Mouse (Mus musculus) midbrain, embryonic 11.5 days (tissue): ENCODE data around the gene Tle6. TPM values are rescaled to one million over a fixed set of nuclear protein-coding genes. Genes with fewer than 3 reads are reported as not detected.

ENCODE experiments used
- ATAC-seq: fragments of 200-750 bp; cut with Nextera tagmentation; 2 replicates; pipeline ENCODE4 v1.8.0; 2017; ENCODE audit warnings: moderate TSS enrichment, moderate library complexity; ENCODE audit not compliant: low FRiP score
- DNase-seq: peaks from one replicate; pipeline ENCODE4 v3.0.0; 2015; ENCODE audit warnings: low spot score; ENCODE audit errors: missing footprints
- H3K27ac ChIP-seq: fragments of 300-500 bp; sonication (generic); 2 replicates; pipeline ENCODE4 v1.5.1; 2014; ENCODE audit warnings: low read depth, low read length
- H3K27me3 ChIP-seq: fragments of 300-500 bp; sonication (generic); 2 replicates; pipeline ENCODE4 v1.6.1; 2014; ENCODE audit warnings: mild to moderate bottlenecking, low read length, moderate library complexity, mixed read lengths; ENCODE audit not compliant: control insufficient read depth, insufficient read depth
- H3K36me3 ChIP-seq: fragments of 300-500 bp; sonication (generic); 2 replicates; pipeline ENCODE4 v1.6.1; 2014; ENCODE audit warnings: mild to moderate bottlenecking, low read length, moderate library complexity, mixed read lengths; ENCODE audit not compliant: control insufficient read depth, insufficient read depth
- H3K4me1 ChIP-seq: fragments of 300-500 bp; sonication (generic); 2 replicates; pipeline ENCODE4 v1.6.1; 2014; ENCODE audit warnings: low read length; ENCODE audit not compliant: control insufficient read depth, insufficient read depth
- H3K4me2 ChIP-seq: fragments of 300-500 bp; sonication (generic); 2 replicates; pipeline ENCODE4 v1.6.1; 2014; ENCODE audit warnings: mild to moderate bottlenecking, moderate library complexity
- H3K4me3 ChIP-seq: fragments of 300-500 bp; sonication (generic); 2 replicates; pipeline ENCODE4 v1.5.1; 2014; ENCODE audit warnings: low read depth, low read length
- H3K9ac ChIP-seq: fragments of 300-500 bp; sonication (generic); 2 replicates; pipeline ENCODE4 v1.6.1; 2014; ENCODE audit warnings: low read length
- H3K9me3 ChIP-seq: fragments of 300-500 bp; sonication (generic); 2 replicates; pipeline ENCODE4 v1.6.1; 2016; ENCODE audit warnings: low read length; ENCODE audit not compliant: control insufficient read depth
- WGBS: fragments of 180-500 bp; shearing (Covaris S2); extraction: QIAGEN DNeasy Blood & Tissue Kit; methylation state at CpG from one replicate; pipeline ENCODE4 v1.1.7; 2014; 5-methylcytosine and 5-hydroxymethylcytosine counted together
- polyA plus RNA-seq: library from polyadenylated mRNA; unstranded; fragments of >200 nt; fragmentation: Nextera tagmentation; extraction: Ambion mirVana; gene quantifications from 2 replicates; pipeline ENCODE4 v1.2.1, GENCODE M21; 2014

Gene Tle6
- polyA plus RNA-seq, 1 experiment from 2014 or later = 6.0 TPM

DNA sequence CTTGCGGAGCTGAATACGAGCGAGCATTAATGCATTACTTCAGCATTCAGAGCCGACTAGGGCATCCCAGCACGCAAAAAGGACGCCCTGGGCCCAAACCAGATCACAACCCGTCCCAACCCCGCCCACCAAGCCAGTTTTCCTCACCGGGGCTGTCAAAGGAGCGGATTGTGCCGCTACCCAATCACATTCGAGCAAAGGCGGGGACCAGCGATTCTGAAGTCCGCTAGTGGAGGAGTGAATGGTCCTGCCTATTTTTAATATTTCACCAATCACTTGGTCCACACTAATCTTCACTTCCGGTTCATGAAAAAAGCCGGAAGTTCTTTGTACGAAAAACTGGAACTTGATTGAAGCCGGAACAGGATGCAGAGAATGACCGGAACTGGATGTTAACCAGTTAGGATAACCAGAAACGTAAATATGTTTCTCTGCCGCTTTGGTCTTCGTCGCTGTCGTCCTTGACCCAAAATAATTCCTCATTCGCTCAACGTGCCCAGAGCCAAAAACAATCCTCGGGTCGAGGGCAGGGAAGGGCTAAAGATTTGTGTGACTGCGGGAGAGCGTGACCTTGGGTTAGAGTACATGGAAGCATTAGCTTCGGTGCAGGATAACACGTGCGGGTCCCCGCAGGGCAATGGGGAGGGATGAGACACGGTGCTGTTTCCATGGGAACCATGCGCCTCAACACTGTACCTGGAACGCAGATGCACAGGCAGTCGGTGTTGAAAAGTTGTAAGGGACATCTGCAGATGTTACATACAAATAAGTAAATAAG lies 5.3 kb upstream of the Tle6 start, which contains the start of gene BC025920:
TSS of gene BC025920 (plus strand) at position 297 of the 778 bp plus-strand sequence.
- H3K27ac ChIP-seq = peak within 1 kb of the TSS; percentile 76
- ATAC-seq (peak; percentile 87), DNase-seq (peak; percentile 98)
- peak within 1 kb of the TSS; percentile 68 for H3K4me2 ChIP-seq
- H3K27me3 ChIP-seq = peaks cover 9% of the 10 kb centered on the region
- H3K4me3 ChIP-seq = peak within 1 kb of the TSS; percentile 43
- H3K9me3 ChIP-seq = no peaks in the 10 kb centered on the region
- under 1% methylated on average over 39 of the region's 39 CpGs for WGBS
- H3K36me3 ChIP-seq = no peaks in the 10 kb centered on the region
- peak within 1 kb of the TSS; percentile 61 for H3K9ac ChIP-seq
- H3K4me1 ChIP-seq = peaks cover 13% of the 10 kb centered on the region

DNA sequence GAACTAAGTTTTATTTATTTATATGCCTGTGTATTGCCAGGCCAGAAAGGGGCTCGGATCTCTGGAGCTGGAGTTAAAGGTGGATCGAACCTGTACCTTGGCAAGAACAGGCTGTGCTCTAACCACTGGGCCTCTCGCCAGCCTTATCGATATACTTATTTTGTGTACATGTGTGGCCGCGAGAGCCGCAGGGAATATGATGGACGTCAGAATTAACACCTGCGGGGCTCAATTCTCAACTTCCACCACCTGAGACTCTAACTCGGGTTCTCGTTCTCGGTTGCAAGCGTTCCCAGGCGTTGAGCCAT lies 4.7 kb upstream of the Tle6 start:
- Histone ChIP-seq H3K9ac (peak overlapping the region; percentile 43), H3K27ac (peak overlapping the region; percentile 76), H3K4me1 (peaks cover 17% of the 10 kb centered on the region), H3K9me3 (no peaks in the 10 kb centered on the region), H3K36me3 (no peaks in the 10 kb centered on the region), H3K27me3 (peaks cover 9% of the 10 kb centered on the region), H3K4me2 (peak overlapping the region; percentile 62), H3K4me3 (peak overlapping the region; percentile 29)
- WGBS = 4% methylated on average over 14 of the region's 14 CpGs
- ATAC-seq (peak; percentile 18; the same call in 1 of the 2 replicates), DNase-seq (no peak)

DNA sequence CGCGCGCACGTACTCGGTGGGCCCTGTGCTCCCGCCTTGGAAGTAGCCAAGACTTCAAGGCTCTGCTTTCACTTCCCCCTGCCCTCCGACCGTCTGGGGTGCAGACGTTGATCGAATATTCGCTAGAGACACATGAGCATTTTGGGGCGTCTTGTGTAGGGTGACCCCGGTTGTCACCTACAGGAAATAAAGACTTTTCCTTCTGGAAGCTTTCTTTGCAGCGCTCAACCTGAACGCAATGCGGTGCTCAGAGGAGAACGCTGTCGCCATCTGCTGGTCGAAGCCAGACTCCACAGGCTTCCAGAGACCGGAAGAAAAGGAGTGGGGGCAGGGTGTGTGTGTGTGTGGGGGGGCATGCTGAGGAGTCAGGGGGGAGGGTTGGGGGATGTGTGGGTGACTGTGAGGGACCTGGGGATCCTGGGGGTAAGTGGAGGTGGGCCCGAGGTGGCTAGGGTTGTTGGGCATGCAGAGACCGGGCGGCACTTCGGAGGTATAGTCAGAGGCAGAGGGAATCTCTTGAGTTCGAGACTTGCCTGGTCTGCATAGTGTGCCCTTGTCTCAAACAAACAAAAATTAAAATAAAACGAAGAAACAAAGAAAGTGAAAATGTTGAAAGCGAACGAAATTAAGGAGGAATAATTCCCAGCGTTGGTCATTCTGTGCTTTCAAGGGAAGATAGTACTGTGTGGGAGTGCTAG lies 4.2 kb upstream of the Tle6 start:
- H3K9ac ChIP-seq = peak overlapping the region; percentile 43
- H3K27me3 ChIP-seq = peaks cover 9% of the 10 kb centered on the region
- peak overlapping the region; percentile 76 for H3K27ac ChIP-seq
- no peaks in the 10 kb centered on the region for H3K36me3 ChIP-seq
- H3K9me3 ChIP-seq = no peaks in the 10 kb centered on the region
- H3K4me2 ChIP-seq = peak overlapping the region; percentile 62
- peak overlapping the region; percentile 29 for H3K4me3 ChIP-seq
- ATAC-seq = peak; percentile 2
- DNase-seq = peak; percentile 98
- 20% methylated on average over 29 of the region's 29 CpGs for WGBS
- peaks cover 19% of the 10 kb centered on the region for H3K4me1 ChIP-seq

DNA sequence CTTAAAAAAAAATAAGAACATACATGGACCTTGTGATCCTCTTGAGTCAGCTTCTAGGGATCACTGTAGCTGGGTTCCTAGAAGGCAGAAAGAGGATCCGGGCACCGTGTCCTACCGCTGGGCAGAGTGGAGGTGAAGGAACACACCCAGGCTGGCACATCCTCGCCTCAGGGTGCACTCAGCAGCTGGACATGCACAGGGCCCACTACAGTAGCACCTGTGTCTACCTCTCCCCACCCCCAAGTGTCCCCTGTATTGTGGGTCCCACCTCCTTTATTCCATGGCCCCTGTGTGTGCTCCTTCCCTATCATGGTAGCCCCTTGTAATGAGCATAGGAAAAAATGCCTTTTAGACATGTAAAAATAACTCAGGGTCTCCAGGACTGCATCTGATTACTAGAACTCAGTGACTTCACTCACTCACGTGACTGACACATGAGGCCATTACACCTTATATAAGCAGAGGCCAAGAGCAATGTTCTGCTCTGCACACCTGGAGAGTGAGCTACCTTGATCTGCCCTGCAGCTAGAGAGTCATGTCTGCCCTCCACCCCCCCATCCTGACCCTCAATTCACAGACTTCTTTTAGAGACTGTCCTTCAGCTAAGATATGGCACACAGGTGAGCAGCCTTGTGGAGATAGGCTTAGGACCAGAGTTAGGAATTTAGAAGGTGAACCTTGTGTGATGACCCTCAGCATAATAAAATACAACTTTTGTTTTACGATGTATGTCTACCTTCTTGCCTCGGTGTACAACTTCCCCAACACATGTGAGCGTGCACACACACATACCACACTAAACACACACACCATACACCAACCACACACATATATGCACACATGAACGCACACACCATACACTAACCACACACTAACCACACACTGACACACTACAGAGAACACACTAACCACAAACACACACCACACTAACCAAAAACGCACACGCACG lies 3.4 kb upstream of the Tle6 start:
- peaks cover 19% of the 10 kb centered on the region for H3K4me1 ChIP-seq
- H3K27ac ChIP-seq = no peak overlapping the region
- ATAC-seq (no peak; the same call in 1 of the 2 replicates), DNase-seq (no peak)
- 0 out of 2 replicates have a peak overlapping the region, but pooled peaks have one; percentile 27 for H3K9ac ChIP-seq
- H3K4me3 ChIP-seq = no peak overlapping the region
- no peaks in the 10 kb centered on the region for H3K36me3 ChIP-seq
- H3K9me3 ChIP-seq = no peaks in the 10 kb centered on the region
- peaks cover 16% of the 10 kb centered on the region for H3K27me3 ChIP-seq
- 78% methylated on average over 12 of the region's 12 CpGs for WGBS
- H3K4me2 ChIP-seq = no peak overlapping the region

DNA sequence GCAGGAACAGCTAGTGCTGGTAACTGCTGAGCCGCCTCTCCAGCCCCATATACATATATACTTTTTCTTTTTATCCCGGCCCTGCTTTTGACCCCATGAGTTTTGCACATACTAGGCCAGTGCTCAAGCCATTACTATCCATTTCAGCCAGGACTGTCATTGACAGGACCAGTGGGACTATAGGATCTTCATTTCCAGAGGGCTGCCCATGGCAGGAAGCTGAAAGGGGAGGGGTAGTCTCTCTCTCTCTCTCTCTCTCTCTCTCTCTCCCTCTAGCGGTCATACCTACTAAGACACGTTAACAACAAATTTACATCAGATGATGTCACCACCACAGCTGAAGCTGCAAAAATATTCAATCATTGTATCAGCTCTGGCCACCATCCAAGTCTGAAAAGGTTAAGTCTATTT lies 1.9 kb upstream of the Tle6 start:
- Histone ChIP-seq H3K4me3 (no peak overlapping the region), H3K36me3 (no peaks in the 10 kb centered on the region), H3K4me2 (no peak overlapping the region), H3K27ac (no peak overlapping the region), H3K27me3 (peaks cover 29% of the 10 kb centered on the region), H3K9me3 (no peaks in the 10 kb centered on the region), H3K9ac (no peak overlapping the region), H3K4me1 (peaks cover 19% of the 10 kb centered on the region)
- 28% methylated on average over 4 of the region's 4 CpGs for WGBS
- DNase-seq (peak; percentile 91), ATAC-seq (no peak)

DNA sequence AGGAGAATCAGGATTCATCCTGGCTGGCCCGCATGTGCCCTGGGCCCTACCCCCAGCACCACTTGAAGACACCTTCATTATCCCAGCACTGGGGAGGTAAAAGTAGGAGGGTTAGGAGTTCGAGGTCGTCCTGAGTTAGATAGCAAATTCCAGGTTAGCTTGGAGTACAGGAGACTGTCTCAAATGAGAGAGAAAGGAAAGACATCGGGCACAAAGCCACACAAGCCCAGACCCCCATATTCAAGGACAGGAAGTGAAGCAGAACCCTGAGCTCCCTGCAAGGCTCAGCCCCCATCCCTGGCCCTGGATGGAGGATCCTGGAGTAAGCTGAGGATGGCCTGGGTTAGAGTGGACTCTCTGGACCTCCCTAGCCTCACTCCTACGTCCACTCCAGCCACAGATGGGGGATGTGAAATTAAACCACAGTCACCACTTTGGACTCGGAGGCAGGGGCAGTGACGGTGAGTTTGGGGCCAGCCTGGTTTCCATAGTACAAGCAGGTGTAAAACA lies 578 bp upstream of the Tle6 start:
- Histone ChIP-seq H3K9me3 (no peaks in the 10 kb centered on the region), H3K4me3 (peak overlapping the region; percentile 8; the same call in 1 of the 2 replicates), H3K9ac (no peak overlapping the region), H3K27me3 (peaks cover 40% of the 10 kb centered on the region), H3K27ac (no peak overlapping the region), H3K4me2 (no peak overlapping the region), H3K36me3 (no peaks in the 10 kb centered on the region), H3K4me1 (peaks cover 29% of the 10 kb centered on the region)
- DNase-seq = no peak
- WGBS = 12% methylated on average over 7 of the region's 7 CpGs
- ATAC-seq = no peak

DNA sequence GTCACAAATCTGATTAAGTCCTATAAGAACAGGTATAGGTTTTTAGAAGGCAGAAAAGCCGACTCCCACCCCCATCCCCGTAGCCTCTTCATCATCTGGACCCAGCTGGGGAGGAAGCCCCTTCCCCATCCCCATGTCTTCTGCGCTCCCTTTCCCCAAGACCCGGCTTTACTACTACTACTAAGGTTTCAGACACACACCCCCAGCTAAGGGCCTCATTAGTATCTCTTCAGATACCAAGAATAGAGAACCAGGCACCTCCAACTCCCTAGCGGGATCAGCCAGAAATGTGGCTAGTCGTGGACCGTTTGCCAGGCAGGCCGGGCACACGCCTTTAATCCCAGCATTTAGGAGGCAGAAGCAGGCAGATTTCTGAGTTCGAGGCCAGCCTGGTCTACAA lies 777 bp downstream of the Tle6 start:
- Histone ChIP-seq H3K27ac (no peak overlapping the region), H3K9me3 (no peaks in the 10 kb centered on the region), H3K4me1 (peaks cover 35% of the 10 kb centered on the region), H3K27me3 (peaks cover 51% of the 10 kb centered on the region), H3K4me2 (no peak overlapping the region), H3K9ac (no peak overlapping the region), H3K4me3 (no peak overlapping the region), H3K36me3 (no peaks in the 10 kb centered on the region)
- no peak for ATAC-seq
- WGBS = 56% methylated on average over 10 of the region's 10 CpGs
- DNase-seq = no peak

DNA sequence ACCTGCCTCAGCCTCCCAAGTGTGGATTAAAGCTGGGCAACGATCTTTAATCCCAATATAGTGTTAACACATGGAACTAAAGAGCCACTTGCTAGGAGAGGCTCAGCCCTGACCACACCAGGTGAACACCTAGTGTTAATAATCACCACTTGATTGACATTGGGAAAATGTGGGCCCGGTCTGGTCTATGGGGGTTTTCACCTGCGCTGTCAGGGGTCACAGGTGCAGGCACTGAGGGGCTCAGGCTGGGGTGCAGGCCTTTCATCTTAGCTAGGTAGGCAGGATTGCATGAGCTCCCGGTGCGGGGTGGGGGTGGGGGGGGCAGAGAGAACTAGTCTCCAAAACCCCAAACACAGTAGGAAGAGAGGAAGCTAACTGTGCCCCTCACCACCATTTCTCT lies 1.2 kb downstream of the Tle6 start:
- Histone ChIP-seq H3K9ac (no peak overlapping the region), H3K4me2 (no peak overlapping the region), H3K9me3 (no peaks in the 10 kb centered on the region), H3K27me3 (peaks cover 51% of the 10 kb centered on the region), H3K4me3 (no peak overlapping the region), H3K27ac (no peak overlapping the region), H3K36me3 (no peaks in the 10 kb centered on the region), H3K4me1 (peaks cover 33% of the 10 kb centered on the region)
- DNase-seq = no peak
- 80% methylated on average over 5 of the region's 5 CpGs for WGBS
- ATAC-seq = no peak
